Mouse (Mus musculus): ENCODE data around the gene Spaca4.
A peak's percentile ranks its signal among the peaks of the same experiment; 100 is the strongest.

Gene Spaca4

DNA sequence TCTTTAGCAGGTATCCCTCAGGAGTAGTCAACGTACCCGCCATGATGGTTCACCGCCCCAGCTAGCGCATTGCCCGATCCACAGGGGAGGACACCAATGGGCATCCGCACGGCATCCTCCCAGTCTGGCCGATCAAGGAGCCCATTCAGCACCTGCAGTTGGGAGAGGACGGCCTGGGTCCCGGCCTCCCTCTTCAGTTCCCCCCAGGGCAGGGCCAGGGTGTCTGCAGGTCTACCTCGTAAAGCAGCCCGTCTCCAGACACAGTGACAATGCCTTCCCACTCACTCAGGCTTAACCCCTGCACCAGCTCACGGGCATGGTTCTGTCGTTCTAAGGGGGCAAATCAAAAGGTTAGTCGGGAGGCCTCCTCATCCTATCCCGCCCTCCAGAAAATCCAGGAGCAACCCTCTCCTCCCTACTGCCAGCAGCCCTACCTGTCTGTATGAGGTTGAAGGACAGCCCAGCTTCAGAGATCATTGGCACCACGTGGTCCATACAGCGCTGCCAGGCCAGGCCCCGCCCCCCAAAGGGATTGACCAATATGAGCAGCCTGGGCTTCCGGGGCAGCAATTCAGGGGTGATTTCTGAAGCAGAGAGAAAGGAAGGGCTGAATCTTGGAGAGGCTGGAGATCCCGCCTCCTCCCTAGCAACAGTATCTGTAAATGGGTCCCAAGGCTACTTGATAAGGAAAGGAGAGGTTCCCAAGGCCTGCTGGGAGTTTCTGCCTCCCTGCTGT, 13.4 kb downstream of the Spaca4 start:
- DNase-seq (ENCODE audit: low spot score in 2 of 2) = no peak

DNA sequence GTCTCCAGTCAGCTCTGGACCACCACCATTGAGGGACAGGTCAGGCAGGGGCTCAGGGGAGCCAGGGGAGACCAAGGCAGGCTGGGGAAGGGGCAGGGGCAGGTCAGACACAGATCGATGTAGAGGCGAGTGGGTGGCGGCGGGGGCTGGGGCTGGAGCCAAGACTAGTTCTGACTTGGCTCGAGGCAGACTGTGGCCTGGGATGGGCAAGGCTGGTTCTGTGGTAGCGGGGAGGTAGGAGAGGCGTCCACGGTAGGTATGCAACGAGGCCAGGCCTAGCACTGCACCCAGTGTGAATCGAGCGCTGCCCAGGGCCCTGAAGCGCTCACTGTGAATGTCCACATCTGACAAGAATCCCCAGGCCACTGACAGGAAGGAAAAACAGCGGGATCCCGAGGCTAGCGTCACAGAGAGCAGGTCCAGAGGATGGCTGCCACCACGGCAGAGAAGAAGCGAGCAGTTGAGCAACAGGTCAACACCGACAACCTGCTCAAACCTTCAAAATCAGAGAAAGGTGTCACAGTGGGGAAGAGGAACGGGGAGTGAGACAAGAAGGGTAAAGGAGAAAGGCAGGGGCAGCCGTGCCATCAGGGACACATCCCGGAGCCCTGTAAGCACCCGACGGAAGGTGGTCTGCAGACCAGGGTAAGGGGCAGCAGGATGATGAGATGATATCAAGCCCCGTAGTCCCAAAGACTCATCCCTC, 14.1 kb downstream of the Spaca4 start:
- DNase-seq (ENCODE audit: low spot score in 2 of 2) = no peak

DNA sequence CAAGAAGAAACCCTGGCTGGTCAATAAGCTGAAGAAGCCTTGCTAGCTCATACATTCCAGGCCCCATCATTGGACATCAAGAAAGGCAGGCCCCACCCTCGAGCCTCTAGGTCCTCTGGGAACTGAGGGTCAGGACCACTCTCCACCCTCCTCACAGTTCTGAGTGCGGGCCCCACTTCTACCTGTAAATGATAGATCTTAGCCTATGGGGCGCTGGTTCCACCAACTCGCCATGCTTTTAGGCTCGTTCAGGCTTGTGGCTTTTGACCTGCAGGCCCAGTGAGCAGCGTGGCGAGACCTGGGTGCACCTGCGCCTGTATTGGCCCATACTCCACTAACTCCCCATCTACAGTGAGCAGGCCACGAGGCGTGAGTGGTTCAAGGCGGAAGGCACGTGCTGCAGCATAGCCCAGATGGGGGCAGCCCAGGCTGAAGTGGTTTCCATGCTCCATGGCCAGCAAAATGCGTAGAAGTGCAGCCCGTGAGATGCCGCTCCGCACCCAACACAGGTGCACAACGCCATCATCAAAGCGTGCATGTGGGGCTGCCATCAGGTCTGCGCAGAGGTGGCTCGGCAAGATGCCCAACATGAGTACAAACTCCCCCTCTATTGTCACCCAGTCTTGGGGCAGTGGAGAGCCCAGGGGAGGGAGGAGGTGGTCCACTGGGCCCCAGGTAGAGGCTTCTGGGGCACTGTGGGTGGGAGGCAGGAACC, 15.0 kb downstream of the Spaca4 start:
- DNase-seq (ENCODE audit: low spot score in 2 of 2) = no peak

DNA sequence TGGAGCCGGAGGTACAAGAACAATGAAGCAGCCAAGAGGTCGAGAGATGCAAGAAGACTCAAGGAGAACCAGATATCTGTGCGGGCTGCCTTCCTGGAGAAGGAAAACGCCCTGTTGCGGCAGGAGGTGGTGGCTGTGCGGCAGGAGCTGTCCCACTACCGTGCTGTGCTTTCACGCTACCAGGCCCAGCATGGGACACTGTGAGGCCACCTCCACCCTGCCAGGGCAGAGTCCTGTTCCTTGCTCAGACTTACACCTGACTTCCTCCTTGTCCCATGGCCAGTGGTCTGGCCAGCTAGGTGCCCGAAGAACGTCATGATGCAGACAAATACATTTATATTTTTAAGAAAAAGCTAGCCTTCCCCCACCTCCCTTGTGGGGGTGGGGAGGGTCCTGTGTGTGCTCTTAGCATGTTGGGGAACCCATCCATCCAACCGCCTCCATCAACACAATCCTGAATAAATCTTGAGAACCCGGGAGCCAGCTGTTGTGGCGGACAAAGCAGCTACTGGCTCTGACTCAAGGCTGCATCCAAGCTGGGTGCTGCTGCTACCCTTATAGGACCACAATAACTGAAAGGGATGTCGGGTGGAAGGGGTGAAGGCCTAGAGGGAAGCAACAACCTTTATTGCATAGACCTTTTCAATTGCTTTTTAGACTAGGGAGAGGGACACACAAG, 15.8 kb downstream of the Spaca4 start:
- no peak for DNase-seq (ENCODE audit: low spot score in 2 of 2)

DNA sequence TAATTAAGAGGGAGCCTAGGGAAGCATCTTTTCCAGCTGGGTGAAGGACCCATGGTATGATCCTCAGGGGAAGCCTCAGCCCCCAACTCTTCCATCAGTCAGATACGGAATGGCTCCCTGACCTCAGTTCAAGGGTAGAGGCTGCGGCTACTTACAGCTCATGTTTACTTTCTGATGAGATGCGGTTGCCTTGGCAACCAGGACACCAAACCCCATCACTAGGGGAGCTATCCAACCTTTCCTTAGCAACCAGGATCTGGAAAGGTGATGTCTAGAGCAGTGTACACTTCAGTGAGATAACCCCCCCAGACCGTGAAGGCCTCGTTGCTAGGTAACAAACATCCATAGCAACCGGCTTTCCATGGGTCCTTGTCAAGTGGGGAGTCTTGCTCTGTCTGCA, 16.6 kb downstream of the Spaca4 start:
- DNase-seq (ENCODE audit: low spot score in 2 of 2) = no peak

DNA sequence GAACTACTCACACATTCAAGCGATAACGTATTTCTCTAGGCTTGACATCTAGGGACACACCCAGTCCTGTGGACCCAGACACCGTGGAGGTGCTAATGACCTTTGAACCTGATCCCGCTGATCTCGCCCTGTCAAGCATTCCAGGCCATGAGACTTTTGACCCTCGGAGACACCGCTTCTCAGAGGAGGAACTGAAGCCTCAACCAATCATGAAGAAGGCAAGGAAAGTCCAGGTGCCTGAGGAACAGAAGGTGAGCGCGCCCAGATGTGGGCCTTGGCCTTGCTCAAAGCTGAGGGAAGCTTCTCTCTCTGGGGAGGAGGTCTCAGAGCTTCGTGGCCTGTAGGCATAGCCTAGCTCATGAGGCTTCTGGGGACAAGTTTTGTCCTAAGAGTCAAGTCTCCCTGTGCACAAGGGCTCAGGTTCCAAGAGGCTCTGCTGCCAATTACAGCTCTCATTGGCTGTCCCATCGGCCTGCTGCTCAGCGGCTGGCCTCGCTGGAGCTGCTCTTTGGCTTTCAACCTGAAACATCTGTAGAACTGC, 17.3 kb downstream of the Spaca4 start:
- no peak for DNase-seq (ENCODE audit: low spot score in 2 of 2)

DNA sequence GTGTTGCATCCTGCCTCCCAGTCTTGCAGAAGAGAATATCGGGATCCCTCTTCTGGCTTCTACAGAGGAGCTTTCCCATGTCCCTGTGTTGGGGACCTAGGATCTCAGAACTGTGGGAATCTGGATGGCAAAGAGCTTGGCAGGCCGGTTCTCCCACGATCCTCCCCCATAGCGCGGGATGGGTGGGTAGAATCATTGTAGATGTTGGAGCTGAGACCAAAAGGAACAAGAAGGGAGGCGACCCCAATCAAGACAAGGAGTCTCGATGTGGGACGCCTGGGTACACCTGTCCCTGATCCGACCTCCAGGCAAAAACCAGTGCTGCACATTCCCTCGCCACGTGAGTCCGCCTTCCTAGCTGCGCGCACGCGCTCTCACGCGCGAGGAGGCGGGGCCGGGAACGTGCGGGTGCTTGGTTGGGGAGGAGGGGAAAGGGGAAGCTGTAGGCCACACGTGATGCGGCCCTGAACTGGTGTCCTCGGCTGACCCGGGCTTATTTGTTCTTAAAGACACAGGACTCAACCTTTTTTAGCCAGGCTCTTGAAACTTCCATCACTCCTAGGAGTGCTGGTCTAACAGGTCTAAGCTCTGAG, 18.1 kb downstream of the Spaca4 start:
- peak; percentile 92 to 96 for DNase-seq (ENCODE audit: low spot score in 2 of 2)

DNA sequence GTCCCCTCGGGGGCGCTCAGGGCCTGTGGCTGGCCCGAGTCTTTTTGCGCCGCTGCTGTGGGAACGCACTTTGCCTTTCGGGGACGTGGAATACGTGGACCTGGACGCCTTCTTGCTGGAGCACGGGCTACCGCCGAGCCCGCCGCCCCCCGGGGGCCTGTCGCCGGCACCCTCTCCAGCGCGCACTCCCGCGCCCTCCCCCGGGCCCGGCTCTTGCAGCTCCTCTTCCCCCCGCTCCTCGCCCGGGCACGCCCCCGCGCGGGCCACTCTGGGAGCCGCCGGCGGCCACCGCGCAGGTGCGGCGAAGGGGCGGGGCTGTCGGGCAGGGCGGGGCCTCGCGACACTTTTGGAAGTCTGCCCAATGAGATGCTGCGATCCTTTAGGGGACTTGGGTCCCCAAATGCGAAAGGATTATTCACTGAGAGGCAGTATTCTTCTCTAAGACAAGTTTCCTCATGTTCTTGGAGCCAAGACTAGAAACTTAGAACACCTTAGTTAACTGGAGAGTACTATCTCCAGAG, 18.8 kb downstream of the Spaca4 start:
- peak; percentile 64 to 70 for DNase-seq (ENCODE audit: low spot score in 2 of 2)

DNA sequence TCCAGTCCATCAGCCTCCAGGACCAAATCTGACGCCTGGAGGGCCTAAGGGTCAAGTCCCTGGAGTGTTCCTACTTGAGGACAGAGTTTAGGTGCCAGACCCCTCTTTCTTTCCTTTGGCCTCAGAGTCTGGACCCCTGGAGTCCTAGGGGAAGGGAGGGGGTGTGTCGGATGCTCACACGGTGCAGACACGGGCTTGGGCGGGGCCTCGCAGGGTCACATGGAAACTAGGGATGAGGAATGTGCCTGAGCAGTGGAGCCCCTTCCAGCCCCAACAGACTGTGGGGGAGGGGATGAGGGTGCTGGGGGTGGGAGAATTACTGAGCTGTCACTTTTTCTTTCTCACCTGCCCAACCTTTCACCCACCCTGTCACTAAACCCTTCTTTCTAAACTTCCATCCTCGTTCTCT, 19.7 kb downstream of the Spaca4 start:
- peak in 1 of 2 experiments; percentile 73 for DNase-seq (ENCODE audit: low spot score in 2 of 2)

DNA sequence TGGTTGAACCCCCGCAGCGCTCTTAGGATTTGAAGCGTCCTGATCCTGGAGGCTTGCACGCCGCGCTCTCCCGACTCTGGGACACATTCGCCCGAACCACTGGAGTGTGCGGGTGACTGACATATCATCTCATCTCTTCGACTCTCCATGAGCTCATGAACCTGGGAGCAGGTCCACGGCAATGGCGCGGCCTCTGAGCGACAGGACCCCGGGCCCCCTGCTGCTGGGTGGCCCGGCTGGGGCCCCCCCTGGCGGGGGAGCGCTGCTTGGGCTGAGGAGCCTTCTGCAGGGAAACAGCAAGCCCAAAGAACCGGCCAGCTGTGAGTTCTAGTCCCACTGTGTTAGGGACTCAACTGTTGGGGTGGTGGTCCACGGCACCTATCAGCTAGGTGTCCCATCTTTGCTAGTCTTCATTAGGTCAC, 20.2 kb downstream of the Spaca4 start:
- no peak for DNase-seq (ENCODE audit: low spot score in 2 of 2)

DNA sequence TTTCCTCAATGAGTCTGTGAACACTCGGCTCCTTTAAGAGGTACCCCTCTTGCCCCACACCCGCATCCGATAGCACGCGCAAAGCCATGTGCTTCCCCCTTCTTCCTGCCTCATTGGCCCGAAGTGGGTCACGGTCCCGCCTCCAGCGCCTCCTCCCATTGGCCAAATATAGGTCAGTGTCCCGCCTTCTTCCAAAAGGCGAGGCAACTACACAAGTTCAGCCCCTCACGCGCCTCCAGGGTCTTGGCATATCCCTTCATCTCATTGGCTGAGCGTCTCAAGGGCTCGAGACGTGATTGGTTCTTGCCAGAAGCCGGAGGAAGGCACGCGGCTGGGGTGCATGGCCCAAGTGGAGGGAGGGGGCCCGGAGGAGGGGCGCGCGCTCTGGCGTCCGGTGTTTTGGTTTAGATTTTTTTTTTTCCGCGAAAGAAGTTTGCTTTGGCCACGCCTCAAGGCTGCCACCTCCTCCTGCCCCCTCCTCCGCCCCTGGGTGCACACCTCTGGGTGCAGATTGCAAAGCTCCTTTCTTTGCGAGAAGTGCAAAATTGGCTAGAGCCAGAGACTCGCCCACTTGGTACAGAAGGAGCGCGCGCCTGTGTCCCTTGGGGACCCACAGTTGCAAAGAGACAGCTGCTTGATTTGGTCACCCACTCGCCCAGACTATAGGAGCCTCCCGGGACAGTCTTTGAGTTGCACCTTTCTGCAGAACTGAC, 20.7 kb downstream of the Spaca4 start, which contains the start of gene Dbp:
TSS of gene Dbp (plus strand) at position 359 of the 713 bp plus-strand sequence.
- DNase-seq (ENCODE audit: low spot score in 2 of 2) = peak; percentile 97 to 99

DNA sequence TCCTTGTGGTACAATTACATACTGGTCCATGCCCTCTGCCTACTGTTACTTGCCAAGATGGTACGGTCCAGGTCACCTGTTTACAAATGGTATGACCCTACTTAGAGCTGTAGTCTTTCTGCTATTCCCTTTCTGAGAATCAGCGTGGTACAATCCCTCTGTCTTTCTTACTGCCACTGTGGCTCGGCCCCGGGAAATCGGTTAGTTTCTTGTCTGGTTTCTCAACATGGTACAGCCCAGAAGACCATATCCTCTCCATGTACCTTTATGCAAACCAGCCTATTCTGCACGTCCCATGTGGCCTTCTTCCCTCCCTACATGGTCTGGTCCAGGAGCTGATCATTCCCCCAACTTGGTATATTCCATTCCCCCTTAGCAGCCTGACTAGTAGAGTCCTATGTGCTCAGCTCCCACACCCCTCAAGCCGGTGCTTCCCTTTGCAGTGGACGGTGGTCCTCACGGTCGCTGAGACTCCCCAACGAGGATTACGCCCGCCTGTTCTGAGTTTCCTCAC, 21.5 kb downstream of the Spaca4 start:
- DNase-seq (ENCODE audit: low spot score in 2 of 2) = peak; percentile 59 to 69

DNA sequence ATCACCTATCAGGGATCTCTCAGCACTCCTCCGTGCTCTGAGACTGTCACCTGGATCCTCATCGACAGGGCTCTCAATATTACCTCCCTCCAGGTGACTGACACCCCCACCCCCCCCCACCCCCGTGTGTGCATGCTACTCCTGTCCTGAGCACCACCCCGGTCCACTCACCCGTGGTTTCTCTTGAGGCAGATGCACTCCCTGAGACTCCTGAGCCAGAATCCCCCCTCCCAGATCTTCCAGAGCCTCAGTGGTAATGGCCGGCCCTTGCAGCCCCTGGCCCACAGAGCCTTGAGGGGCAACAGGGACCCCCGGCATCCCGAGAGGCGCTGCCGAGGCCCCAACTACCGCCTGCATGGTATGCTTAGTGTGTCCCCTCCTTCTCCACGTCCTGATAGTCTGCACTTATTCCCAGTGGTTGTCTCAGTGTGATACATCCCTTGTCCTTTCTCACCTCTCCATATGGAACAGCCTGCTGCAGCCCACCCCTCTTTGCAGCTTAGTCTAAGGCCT, 22.0 kb downstream of the Spaca4 start:
- no peak for DNase-seq (ENCODE audit: low spot score in 2 of 2)

DNA sequence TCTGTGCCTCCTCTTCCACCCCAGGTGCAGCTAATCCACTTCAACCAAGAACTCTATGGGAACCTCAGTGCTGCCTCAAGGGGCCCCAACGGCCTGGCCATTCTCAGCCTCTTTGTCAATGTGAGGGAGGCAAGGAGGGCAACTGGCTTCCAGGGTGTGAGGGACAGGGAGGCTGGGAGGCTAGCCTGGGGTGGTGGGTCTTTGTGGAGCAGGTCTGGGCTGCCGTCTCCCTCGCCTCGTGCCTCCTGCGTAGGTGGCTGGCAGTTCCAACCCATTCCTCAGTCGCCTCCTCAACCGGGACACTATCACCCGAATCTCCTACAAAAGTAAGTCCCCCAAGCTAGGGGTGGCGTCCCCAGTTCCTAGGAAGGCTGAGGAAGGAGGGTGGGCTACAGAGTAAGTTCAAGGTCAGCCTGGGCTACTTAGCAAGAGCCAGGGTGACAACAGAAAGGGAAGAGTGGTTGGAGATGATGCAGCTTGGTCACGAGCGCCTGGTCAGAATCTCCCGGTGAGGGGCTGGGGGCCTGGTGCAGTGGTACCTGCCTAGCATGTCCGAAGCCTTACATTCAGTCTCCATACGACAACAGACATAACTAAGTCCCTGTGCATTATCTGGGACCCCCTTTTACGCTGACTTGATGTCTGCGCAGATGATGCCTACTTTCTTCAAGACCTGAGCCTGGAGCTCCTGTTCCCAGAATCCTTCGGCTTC, 22.6 kb downstream of the Spaca4 start:
- no peak for DNase-seq (ENCODE audit: low spot score in 2 of 2)

DNA sequence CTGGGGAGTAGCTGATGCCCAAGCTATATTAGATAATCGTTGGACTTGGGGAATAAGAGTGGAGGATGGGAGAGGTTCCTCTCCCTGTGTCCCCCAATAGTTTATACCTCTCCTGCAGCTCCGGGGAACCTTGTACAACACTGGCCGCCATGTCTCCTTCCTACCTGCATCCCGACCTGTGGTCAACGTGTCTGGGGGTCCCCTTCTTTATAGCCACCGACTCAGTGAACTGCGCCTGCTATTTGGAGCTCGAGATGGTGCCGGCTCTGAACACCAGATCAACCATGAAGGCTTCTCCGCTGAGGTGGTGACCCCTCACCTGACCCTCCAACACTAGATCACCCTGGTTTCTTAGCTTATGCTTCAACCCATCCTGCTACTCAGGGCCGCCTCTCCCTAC, 23.3 kb downstream of the Spaca4 start:
- no peak for DNase-seq (ENCODE audit: low spot score in 2 of 2)

DNA sequence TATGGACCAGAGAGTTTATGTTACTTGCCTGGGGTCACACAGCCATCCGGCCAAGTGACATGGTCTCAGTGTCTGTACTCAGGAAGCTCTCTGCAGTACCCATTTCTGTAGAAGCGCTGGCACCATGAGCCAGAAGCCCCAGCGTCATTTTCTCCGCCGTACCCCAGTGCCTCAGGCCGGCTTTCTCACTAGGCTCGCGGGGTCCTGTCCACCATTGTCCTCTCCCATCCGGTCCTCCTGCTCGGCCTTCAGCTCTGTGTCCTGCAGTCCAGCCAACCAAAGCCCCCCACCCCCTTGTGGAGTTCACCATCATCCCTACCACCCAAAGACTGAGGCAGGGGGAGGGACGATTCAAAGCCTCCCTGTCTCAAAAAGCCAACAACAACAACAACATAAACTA, 24.0 kb downstream of the Spaca4 start:
- no peak for DNase-seq (ENCODE audit: low spot score in 2 of 2)

DNA sequence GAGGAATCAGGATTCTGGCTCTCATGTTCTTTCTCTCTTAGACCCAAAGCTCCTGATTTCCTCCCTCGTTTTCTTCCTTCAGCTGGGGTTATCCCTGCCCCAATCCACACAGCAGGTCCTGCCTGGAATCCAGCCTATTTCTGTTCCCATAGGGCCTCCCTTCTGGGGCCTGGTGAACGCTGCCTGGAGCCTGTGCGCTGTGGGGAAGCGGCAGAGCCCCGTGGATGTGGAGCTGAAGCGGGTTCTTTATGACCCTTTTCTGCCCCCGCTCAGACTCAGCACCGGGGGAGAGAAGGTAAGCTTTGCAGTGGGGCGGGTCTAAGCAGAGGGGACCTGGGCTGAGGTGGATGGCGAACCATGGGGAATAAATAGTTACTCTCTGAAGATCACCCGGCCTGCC, 24.5 kb downstream of the Spaca4 start:
- DNase-seq (ENCODE audit: low spot score in 2 of 2) = no peak

DNA sequence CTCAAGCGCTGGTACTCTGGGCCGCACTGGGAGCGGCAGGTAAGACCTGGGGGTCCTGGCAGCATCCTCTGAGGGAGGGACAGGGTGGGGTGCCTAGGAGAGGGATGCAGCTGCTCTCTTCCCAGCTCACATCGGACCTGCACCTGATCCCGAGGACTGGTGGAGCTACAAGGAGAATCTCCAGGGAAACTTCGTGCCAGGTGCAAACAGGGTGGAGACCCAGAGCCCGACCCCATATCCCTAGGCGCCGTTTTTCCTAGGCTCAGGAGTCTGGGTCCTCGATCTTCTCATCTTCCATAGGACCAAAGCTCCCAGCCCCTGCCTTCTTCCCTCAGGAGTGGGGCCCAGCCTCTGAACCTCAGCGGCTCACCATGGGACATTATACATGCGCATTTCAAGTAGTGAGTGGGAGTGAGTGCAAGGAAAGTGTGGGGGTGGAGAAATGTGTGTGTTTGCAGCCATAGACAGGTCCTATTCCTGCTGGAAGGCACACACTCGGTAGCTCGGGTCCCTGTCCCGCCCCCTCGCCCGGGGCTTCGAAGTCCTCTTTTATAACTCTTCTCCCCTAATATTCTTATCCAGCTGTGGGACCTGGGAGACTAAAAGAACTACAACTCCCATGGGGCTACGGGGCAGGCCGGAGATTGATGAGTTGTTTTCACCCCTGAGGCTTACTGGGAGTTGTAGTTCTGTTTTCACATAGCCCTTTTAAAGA, 25.2 kb downstream of the Spaca4 start:
- peak; percentile 69 to 72 for DNase-seq (ENCODE audit: low spot score in 2 of 2)

Data from frontal cortex, postnatal 25 days (tissue).